Mouse (Mus musculus): ENCODE measurements at regions not wholly inside any gene's neighbourhood (a gene's known extent, or its start where the extent isn't known, plus 50 kb on each side); places are given as distances from the start of the nearest gene placed in this dataset.

DNA sequence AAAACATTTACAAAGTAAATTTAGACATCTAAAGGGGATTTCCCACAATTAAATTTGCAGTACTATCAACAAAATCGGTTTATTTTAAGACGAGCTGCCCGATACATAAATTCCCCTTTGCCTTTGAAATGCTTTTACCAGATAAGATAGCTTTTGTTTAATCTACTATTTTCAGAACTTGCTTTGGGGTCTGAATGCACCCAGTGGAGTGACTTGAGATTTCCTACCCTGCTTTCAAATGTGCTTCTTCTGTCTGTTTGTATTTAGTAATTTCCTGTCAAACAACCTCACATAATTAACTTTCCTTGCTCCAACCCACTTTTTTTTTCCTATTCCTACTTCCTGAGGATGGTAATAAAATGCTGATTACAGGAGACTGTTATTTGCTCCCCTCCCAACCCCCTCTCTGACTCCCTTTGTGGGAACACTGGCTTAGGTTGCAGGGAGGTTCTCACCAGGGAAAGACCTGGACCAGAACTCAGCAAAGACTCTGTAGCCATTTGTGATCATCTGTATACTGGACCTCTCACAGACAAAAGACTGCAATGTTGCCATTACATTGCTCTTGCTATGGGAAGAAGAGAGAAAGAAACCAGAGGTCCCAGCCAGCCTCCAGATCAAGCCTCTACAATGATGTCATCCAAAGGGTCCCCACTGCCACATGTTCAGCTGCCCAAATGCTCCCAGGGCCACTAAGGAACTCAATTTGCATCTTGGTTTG is 318.1 kb downstream of the Sox4 start:
- TF ChIP-seq POLR2A (IDR thresholded peaks at IDR 0.05; ENCODE audit: borderline replicate concordance, insufficient read depth, low read length) (no peak), CTCF (IDR thresholded peaks at IDR 0.05; ENCODE audit: borderline replicate concordance, insufficient read depth, low read depth, low read length) (no peak)
- Histone ChIP-seq H3K4me3 (replicated peaks; ENCODE audit: insufficient read depth, low read depth, low read length) (no peak overlapping the region), H3K27ac (ENCODE audit: insufficient read depth, low read length) (no peak overlapping the region), H3K27me3 (ENCODE audit: control insufficient read depth, insufficient read depth, low read length) (no peaks in the 10 kb centered on the region), H3K4me1 (ENCODE audit: control insufficient read depth, insufficient read depth, low read length) (no peaks in the 10 kb centered on the region)
- 92% methylated on average over 3 of the region's 3 CpGs for WGBS
- no peak for DNase-seq

DNA sequence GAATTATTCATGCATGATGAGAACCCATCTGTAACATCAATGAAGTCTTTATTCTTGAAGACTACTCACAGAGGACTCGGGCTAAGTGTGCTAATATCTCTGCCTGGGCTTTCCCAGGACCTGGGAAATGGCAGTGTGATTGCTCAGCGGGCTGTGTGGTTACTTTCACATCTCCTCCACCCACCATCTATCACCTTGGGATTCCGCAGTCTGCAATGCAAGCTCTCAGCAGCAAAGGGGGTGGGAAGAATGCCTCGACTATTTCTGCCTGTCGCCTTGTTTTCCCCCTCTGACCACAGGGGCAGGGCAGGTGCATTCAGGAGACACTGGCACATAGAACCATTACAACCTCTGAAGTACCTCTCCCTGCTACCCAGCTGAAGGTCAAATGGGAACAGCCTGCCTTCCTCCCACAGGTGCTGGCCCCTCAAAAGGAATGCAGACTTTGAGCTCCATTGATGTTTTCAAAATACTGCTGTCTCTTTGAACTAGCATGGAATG is 319.9 kb downstream of the Sox4 start:
- no peak for TF ChIP-seq POLR2A (IDR thresholded peaks at IDR 0.05; ENCODE audit: borderline replicate concordance, insufficient read depth, low read length)
- no peak for TF ChIP-seq CTCF (IDR thresholded peaks at IDR 0.05; ENCODE audit: borderline replicate concordance, insufficient read depth, low read depth, low read length)
- no peak for DNase-seq
- Histone ChIP-seq H3K4me1 (ENCODE audit: control insufficient read depth, insufficient read depth, low read length) (peaks cover 4% of the 10 kb centered on the region; the same call in 1 of the 2 replicates), H3K27ac (ENCODE audit: insufficient read depth, low read length) (no peak overlapping the region), H3K4me3 (replicated peaks; ENCODE audit: insufficient read depth, low read depth, low read length) (no peak overlapping the region), H3K27me3 (ENCODE audit: control insufficient read depth, insufficient read depth, low read length) (no peaks in the 10 kb centered on the region)
- WGBS: 56% methylated on average over 5 of the region's 5 CpGs

DNA sequence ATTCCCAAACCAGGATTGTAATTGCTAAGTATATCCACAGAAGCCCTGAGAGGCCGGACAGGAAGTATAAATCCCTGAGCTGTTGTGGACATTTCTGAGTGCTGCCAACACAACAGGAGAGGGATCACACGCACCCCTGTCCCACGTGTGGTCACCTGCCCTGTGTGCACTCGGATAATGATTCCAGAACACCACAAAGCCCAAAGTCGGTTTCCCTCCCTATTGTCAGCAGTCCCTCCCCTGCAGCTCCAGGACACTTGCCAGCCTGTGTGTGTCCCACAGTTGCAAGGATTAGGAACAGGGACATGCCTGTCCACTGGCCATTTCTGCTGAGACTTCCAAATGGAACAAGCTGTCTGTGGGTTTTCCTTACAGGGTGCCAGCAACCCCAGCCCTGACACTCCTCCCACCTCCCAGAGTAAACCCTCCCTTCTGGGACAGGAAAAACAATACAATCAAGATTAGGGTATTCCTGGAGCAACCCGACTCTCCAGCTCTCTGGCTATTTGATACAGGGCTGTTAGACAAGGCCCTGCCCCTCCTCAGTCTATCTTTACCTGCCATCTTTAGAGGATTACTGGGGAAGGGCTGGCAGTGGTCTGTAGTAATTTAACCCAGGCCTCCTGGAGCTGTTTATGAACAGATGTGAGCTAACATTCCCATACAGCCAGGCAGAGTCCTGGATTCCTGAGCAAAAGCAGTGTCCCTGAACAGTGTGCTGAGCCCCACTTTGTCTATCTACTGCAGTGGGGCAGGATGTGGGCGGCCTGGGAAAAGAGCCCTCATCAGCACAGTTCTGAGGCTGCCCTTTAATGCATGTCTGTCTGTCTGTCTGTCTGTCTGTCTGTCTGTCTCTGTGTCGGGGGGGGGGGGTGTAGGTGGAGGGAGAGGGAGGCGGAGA is 323.8 kb downstream of the Sox4 start:
- 43% methylated on average over 9 of the region's 9 CpGs for WGBS
- H3K4me3 ChIP-seq (replicated peaks; ENCODE audit: insufficient read depth, low read depth, low read length): no peak overlapping the region
- peaks cover 4% of the 10 kb centered on the region; the same call in 1 of the 2 replicates for H3K4me1 ChIP-seq (ENCODE audit: control insufficient read depth, insufficient read depth, low read length)
- no peaks in the 10 kb centered on the region for H3K27me3 ChIP-seq (ENCODE audit: control insufficient read depth, insufficient read depth, low read length)
- TF ChIP-seq POLR2A (IDR thresholded peaks at IDR 0.05; ENCODE audit: borderline replicate concordance, insufficient read depth, low read length): no peak
- no peak for TF ChIP-seq CTCF (IDR thresholded peaks at IDR 0.05; ENCODE audit: borderline replicate concordance, insufficient read depth, low read depth, low read length)
- DNase-seq: no peak
- no peak overlapping the region for H3K27ac ChIP-seq (ENCODE audit: insufficient read depth, low read length)

DNA sequence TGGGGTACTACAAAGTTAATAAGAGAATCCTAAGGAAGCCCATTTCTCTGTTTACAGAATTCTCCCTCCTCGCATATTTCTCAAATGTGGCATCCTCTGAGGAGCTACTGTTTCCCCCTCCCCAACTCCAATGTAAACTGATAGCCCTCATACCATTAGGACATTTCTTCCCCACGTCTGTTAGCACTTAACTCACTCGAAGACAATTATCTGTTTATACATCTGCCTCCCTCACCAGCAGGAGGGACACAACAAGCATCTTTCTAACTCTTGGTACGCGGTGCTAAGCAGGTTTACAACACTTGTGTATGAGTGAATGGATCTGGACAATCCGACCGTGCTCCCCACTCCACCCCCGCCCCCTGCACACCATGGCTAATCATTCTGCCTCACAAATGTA is 324.8 kb downstream of the Sox4 start:
- H3K4me3 ChIP-seq (replicated peaks; ENCODE audit: insufficient read depth, low read depth, low read length): no peak overlapping the region
- WGBS: 71% methylated on average over 8 of the region's 8 CpGs
- TF ChIP-seq CTCF (IDR thresholded peaks at IDR 0.05; ENCODE audit: borderline replicate concordance, insufficient read depth, low read depth, low read length) (no peak), POLR2A (IDR thresholded peaks at IDR 0.05; ENCODE audit: borderline replicate concordance, insufficient read depth, low read length) (no peak)
- H3K4me1 ChIP-seq (ENCODE audit: control insufficient read depth, insufficient read depth, low read length): peaks cover 4% of the 10 kb centered on the region; the same call in 1 of the 2 replicates
- H3K27ac ChIP-seq (ENCODE audit: insufficient read depth, low read length): no peak overlapping the region
- DNase-seq: no peak
- no peaks in the 10 kb centered on the region for H3K27me3 ChIP-seq (ENCODE audit: control insufficient read depth, insufficient read depth, low read length)

DNA sequence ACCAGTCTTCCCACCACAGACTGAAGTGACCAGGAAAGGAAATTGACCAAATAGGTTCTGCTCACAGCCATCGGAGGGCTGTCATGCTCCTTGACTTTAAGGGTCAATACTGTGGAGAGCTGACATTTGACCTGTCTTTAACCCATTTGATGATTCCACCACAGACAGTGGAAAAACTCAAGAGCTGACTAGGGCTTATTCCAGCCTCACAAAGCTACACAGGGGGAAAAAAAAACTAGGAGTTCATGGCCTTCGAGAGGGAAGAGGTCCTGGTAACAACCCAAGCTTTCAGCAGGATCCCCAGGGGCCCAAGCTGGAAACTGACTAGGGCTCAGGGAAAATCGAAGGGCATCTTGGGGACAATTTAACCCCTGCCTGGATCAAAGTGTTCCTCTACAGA is 334.6 kb downstream of the Sox4 start:
- WGBS: 23% methylated on average over 3 of the region's 3 CpGs
- TF ChIP-seq CTCF (IDR thresholded peaks at IDR 0.05; ENCODE audit: borderline replicate concordance, insufficient read depth, low read depth, low read length): no peak
- no peak for TF ChIP-seq POLR2A (IDR thresholded peaks at IDR 0.05; ENCODE audit: borderline replicate concordance, insufficient read depth, low read length)

DNA sequence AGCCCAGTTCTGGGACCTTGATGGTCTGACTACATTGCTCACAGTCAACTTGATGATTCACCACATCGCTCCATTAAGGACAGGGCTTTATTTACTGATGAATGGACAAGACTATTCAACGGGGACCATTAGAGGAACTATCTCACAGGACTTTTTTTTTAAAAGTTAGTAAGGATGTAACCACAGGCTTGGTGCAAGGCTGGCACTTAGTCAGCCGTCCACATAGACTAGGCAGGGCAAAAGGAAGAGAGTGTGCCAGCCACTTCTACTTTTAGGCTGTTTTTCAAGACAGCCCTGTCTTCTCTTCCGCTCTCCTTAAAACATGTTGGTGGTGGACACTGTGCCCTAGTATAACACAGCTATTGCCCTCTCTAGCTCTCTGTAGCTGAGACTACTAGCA is 336.0 kb downstream of the Sox4 start:
- DNase-seq: no peak
- Histone ChIP-seq H3K4me1 (ENCODE audit: control insufficient read depth, insufficient read depth, low read length) (no peaks in the 10 kb centered on the region), H3K27ac (ENCODE audit: insufficient read depth, low read length) (no peak overlapping the region), H3K4me3 (replicated peaks; ENCODE audit: insufficient read depth, low read depth, low read length) (no peak overlapping the region), H3K27me3 (ENCODE audit: control insufficient read depth, insufficient read depth, low read length) (no peaks in the 10 kb centered on the region; the same call in 1 of the 2 replicates)
- 87% methylated on average over 4 of the region's 4 CpGs for WGBS
- TF ChIP-seq POLR2A (IDR thresholded peaks at IDR 0.05; ENCODE audit: borderline replicate concordance, insufficient read depth, low read length) (no peak), CTCF (IDR thresholded peaks at IDR 0.05; ENCODE audit: borderline replicate concordance, insufficient read depth, low read depth, low read length) (no peak)

More for the DNA sequence above, 334.6 kb downstream of the Sox4 start:
- Histone ChIP-seq H3K4me3 (replicated peaks; ENCODE audit: insufficient read depth, low read depth, low read length) (no peak overlapping the region), H3K27me3 (ENCODE audit: control insufficient read depth, insufficient read depth, low read length) (no peaks in the 10 kb centered on the region; the same call in 1 of the 2 replicates), H3K4me1 (ENCODE audit: control insufficient read depth, insufficient read depth, low read length) (no peaks in the 10 kb centered on the region), H3K27ac (ENCODE audit: insufficient read depth, low read length) (no peak overlapping the region)
- DNase-seq: no peak

DNA sequence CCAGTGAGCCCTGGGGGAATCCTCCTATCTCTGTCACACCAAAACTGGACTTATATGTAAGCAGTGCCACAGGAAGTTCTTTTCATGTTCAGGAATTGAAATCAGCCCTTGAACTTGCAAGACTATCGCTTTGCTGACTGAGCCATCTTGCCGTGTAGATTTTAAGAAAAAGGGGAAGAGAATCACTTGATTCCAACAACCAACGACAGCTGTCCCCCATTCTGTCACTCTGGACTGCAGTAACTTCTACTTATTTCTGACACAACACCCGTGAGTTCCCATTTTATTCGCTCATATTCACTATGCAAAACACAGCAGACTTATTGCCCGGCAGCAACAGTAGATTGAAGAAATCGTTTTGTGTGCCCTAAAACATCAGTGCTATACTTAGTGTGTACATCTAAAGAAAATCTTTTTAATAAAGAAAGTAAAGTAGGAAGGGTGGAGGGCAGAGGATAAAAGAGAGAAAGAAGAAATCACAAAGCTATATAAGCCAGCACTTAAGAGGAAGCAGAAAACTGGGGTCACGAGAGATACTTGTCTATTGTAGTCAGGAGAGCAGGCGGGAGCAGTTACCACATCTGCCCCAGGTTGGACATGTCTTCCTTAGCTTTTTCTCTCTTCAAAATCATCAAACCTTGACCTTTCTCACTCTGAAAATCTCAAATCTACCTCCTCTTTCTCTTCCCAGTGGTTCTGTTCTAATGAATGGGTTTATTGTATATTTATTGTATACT is 336.7 kb downstream of the Sox4 start:
- Histone ChIP-seq H3K27me3 (ENCODE audit: control insufficient read depth, insufficient read depth, low read length) (no peaks in the 10 kb centered on the region; the same call in 1 of the 2 replicates), H3K4me1 (ENCODE audit: control insufficient read depth, insufficient read depth, low read length) (no peaks in the 10 kb centered on the region), H3K27ac (ENCODE audit: insufficient read depth, low read length) (no peak overlapping the region), H3K4me3 (replicated peaks; ENCODE audit: insufficient read depth, low read depth, low read length) (no peak overlapping the region)
- TF ChIP-seq POLR2A (IDR thresholded peaks at IDR 0.05; ENCODE audit: borderline replicate concordance, insufficient read depth, low read length): no peak
- no peak for DNase-seq
- WGBS: 83% methylated on average over 9 of the region's 9 CpGs
